Mouse (Mus musculus) spleen, adult 2 months (tissue): ENCODE measurements at regions not wholly inside any gene's neighbourhood (a gene's known extent, or its start where the extent isn't known, plus 50 kb on each side); places are given as distances from the start of the nearest gene placed in this dataset.
"Not testable (repeated sequence)": the region's sequence is repeated elsewhere in the genome, so short reads cannot be mapped to it uniquely, and the experiment has no call there.

Source experiments
- DNase-seq, 2 experiments: peaks; one replicate each; pipeline versions ENCODE4 v3.0.0 to v3.0.0-alpha.2; 2012 to 2021; ENCODE audit warnings: low spot score in 2 of 2, low read depth in 1 of 2
- H3K27ac ChIP-seq: fragments of 200-500 bp; 2 replicates; pipeline ENCODE4 v1.5.1; 2012; ENCODE audit warnings: low read length, inconsistent platforms; ENCODE audit not compliant: insufficient read depth
- H3K27me3 ChIP-seq: fragments of 200-500 bp; 2 replicates; pipeline ENCODE4 v1.6.1; 2012; ENCODE audit warnings: mild to moderate bottlenecking, moderate library complexity, low read length, inconsistent platforms; ENCODE audit not compliant: control insufficient read depth, insufficient read depth
- H3K36me3 ChIP-seq: fragments of 200-500 bp; 2 replicates; pipeline ENCODE4 v1.6.1; 2012; ENCODE audit warnings: mild to moderate bottlenecking, low read length, inconsistent platforms; ENCODE audit not compliant: control insufficient read depth, insufficient read depth
- H3K4me1 ChIP-seq: fragments of 200-500 bp; 2 replicates; pipeline ENCODE4 v1.6.1; 2011; ENCODE audit warnings: inconsistent platforms; ENCODE audit not compliant: control insufficient read depth, insufficient read depth, insufficient read length
- H3K4me3 ChIP-seq: fragments of 200-500 bp; 2 replicates; pipeline ENCODE4 v1.5.1; 2011; ENCODE audit warnings: mild to moderate bottlenecking, inconsistent platforms; ENCODE audit not compliant: insufficient read depth, insufficient read length; ENCODE audit errors: extremely low read depth
- CTCF ChIP-seq: fragments of 200-500 bp; IDR thresholded peaks from 2 replicates; pipeline ENCODE4 v1.5.1; 2011; ENCODE audit warnings: mild to moderate bottlenecking, inconsistent platforms; ENCODE audit not compliant: insufficient read depth, insufficient read length, insufficient replicate concordance; ENCODE audit errors: extremely low read depth
- POLR2A ChIP-seq: fragments of 200-500 bp; IDR thresholded peaks from 2 replicates; pipeline ENCODE4 v1.6.1; 2011; ENCODE audit warnings: low read depth, low read length, inconsistent platforms
- WGBS: fragments of 180-500 bp; shearing (Covaris S2); methylation state at CpG from one replicate; pipeline ENCODE4 v1.1.7; 2018; 5-methylcytosine and 5-hydroxymethylcytosine counted together

- no peaks in the 10 kb centered on the region for H3K4me1 ChIP-seq
- no peak for TF ChIP-seq POLR2A
- TF ChIP-seq CTCF = no peak
These were observed 113.2 kb downstream of the Akr1d1 start for GRCm38 (mm10) chr6:37643176-37643575.

GRCm38 (mm10) chr6:37643718-37644117, 113.7 kb downstream of the Akr1d1 start:
- H3K27me3 ChIP-seq = no peaks in the 10 kb centered on the region
- no peak overlapping the region for H3K27ac ChIP-seq
- H3K36me3 ChIP-seq = no peaks in the 10 kb centered on the region
- WGBS = 88% methylated on average over 2 of the region's 2 CpGs
- H3K4me1 ChIP-seq = no peaks in the 10 kb centered on the region
- TF ChIP-seq POLR2A = no peak
- no peak for TF ChIP-seq CTCF
- no peak for DNase-seq
- H3K4me3 ChIP-seq = no peak overlapping the region

More at GRCm38 (mm10) chr6:37643176-37643575, 113.2 kb downstream of the Akr1d1 start:
- H3K4me3 ChIP-seq = no peak overlapping the region
- WGBS = 79% methylated on average over 4 of the region's 4 CpGs
- no peaks in the 10 kb centered on the region for H3K27me3 ChIP-seq
- H3K36me3 ChIP-seq = no peaks in the 10 kb centered on the region
- no peak overlapping the region for H3K27ac ChIP-seq
- DNase-seq = no peak

GRCm38 (mm10) chr6:37645551-37645950, 115.6 kb downstream of the Akr1d1 start:
- 90% methylated on average over 14 of the region's 14 CpGs for WGBS

GRCm38 (mm10) chr6:37657300-37657699, 127.3 kb downstream of the Akr1d1 start:
- DNase-seq, H3K27me3 ChIP-seq, H3K4me3 ChIP-seq, H3K36me3 ChIP-seq, H3K4me1 ChIP-seq, H3K27ac ChIP-seq: not testable (repeated sequence)
- WGBS = 96% methylated on average over 3 of the region's 3 CpGs

More at GRCm38 (mm10) chr6:37645551-37645950, 115.6 kb downstream of the Akr1d1 start:
- Histone ChIP-seq H3K36me3 (no peaks in the 10 kb centered on the region), H3K4me3 (no peak overlapping the region), H3K27me3 (no peaks in the 10 kb centered on the region), H3K27ac (no peak overlapping the region), H3K4me1 (no peaks in the 10 kb centered on the region)
- DNase-seq = no peak
- TF ChIP-seq POLR2A = no peak
- TF ChIP-seq CTCF = no peak

- TF ChIP-seq POLR2A (no peak), CTCF (no peak)
- WGBS = 77% methylated on average over 6 of the region's 6 CpGs
These were observed 128.2 kb downstream of the Akr1d1 start for GRCm38 (mm10) chr6:37658021-37658650.

GRCm38 (mm10) chr6:37662747-37663146, 132.8 kb downstream of the Akr1d1 start:
- H3K36me3 ChIP-seq = no peaks in the 10 kb centered on the region
- H3K4me3 ChIP-seq = no peak overlapping the region
- 92% methylated on average over 2 of the region's 2 CpGs for WGBS
- H3K27me3 ChIP-seq = no peaks in the 10 kb centered on the region
- DNase-seq = no peak
- TF ChIP-seq POLR2A (no peak), CTCF (no peak)
- H3K4me1 ChIP-seq = no peaks in the 10 kb centered on the region
- no peak overlapping the region for H3K27ac ChIP-seq

More at GRCm38 (mm10) chr6:37658021-37658650, 128.2 kb downstream of the Akr1d1 start:
- Histone ChIP-seq H3K27me3 (no peaks in the 10 kb centered on the region), H3K36me3 (no peaks in the 10 kb centered on the region), H3K27ac (no peak overlapping the region), H3K4me3 (no peak overlapping the region), H3K4me1 (no peaks in the 10 kb centered on the region)
- no peak for DNase-seq

GRCm38 (mm10) chr6:37665576-37665975, 135.6 kb downstream of the Akr1d1 start:
- H3K27ac ChIP-seq = no peak overlapping the region
- H3K4me1 ChIP-seq = no peaks in the 10 kb centered on the region
- no peaks in the 10 kb centered on the region for H3K36me3 ChIP-seq
- no peak for DNase-seq
- no peak overlapping the region for H3K4me3 ChIP-seq
- no peak for TF ChIP-seq POLR2A
- TF ChIP-seq CTCF = no peak
- WGBS = 76% methylated on average over 5 of the region's 5 CpGs
- H3K27me3 ChIP-seq = no peaks in the 10 kb centered on the region
